Mouse (Mus musculus) lung, postnatal 0 days (tissue): ENCODE data around the gene Itgb3.

Source experiments
- CTCF ChIP-seq: IDR thresholded peaks from 2 replicates; pipeline ENCODE4 v1.5.1; 2016; ENCODE audit warnings: antibody characterized with exemption, mild to moderate bottlenecking
- EP300 ChIP-seq: IDR thresholded peaks from 2 replicates; pipeline ENCODE4 v1.6.1; 2016; ENCODE audit warnings: antibody characterized with exemption, mild to moderate bottlenecking, control low read depth

GRCm38 (mm10) chr11:104663878-104664261 is 56.1 kb downstream of the Itgb3 start:
- no peak for TF ChIP-seq EP300
- no peak for TF ChIP-seq CTCF
